Mouse (Mus musculus) ES-E14 (cell line): Measurements from ENCODE around the gene Mad1l1. TPM values are rescaled to one million over a fixed set of nuclear protein-coding genes. Genes with fewer than 3 reads are reported as not detected.

ENCODE experiments used
- DNase-seq: peaks from one replicate; pipeline ENCODE4 v3.0.0-alpha.2; 2013; ENCODE audit warnings: low read depth, low spot score
- H3K27ac ChIP-seq: 2 replicates; pipeline ENCODE4 v1.5.1; 2012; ENCODE audit warnings: low read depth, mild to moderate bottlenecking, low read length, moderate library complexity, mixed read lengths; ENCODE audit not compliant: poor library complexity, insufficient read depth, severe bottlenecking
- H3K36me3 ChIP-seq: 2 replicates; pipeline ENCODE4 v1.6.1; 2012; ENCODE audit warnings: mild to moderate bottlenecking, low read length, moderate library complexity, mixed read lengths; ENCODE audit not compliant: control insufficient read depth, poor library complexity, insufficient read depth, severe bottlenecking
- H3K4me1 ChIP-seq, 2 experiments: fragments of 150-350 bp in 1 of 2; sonication (generic) in 1 of 2; 2 replicates each; pipeline ENCODE4 v1.6.1; 2012; ENCODE audit warnings: low read length in 2 of 2, mild to moderate bottlenecking in 1 of 2, mixed read lengths in 1 of 2; ENCODE audit not compliant: control insufficient read depth in 2 of 2, insufficient read depth in 2 of 2, poor library complexity in 1 of 2
- H3K4me3 ChIP-seq, 2 experiments: fragments of 150-350 bp in 1 of 2; sonication (generic) in 1 of 2; 2 replicates each; pipeline ENCODE4 v1.5.1; 2012; ENCODE audit warnings: low read length in 2 of 2, low read depth in 1 of 2, mild to moderate bottlenecking in 1 of 2, mixed read lengths in 1 of 2; ENCODE audit not compliant: insufficient read depth in 1 of 2, poor library complexity in 1 of 2, severe bottlenecking in 1 of 2
- H3K9ac ChIP-seq: 2 replicates; pipeline ENCODE4 v1.6.1; 2012; ENCODE audit warnings: low read depth, mild to moderate bottlenecking, low read length, mixed read lengths; ENCODE audit not compliant: poor library complexity, insufficient read depth, severe bottlenecking
- H3K9me3 ChIP-seq: fragments of 150-350 bp; sonication (generic); 2 replicates; pipeline ENCODE4 v1.6.1; 2012; ENCODE audit warnings: low read depth, mild to moderate bottlenecking, low read length; ENCODE audit not compliant: control insufficient read depth, insufficient read depth
- CHD2 ChIP-seq: IDR thresholded peaks from 2 replicates; pipeline ENCODE4 v1.6.1; 2014; ENCODE audit warnings: mild to moderate bottlenecking, low read depth, low read length, inconsistent platforms
- HCFC1 ChIP-seq: IDR thresholded peaks from 2 replicates; pipeline ENCODE4 v1.6.1; 2012; ENCODE audit warnings: low read length, inconsistent platforms, borderline replicate concordance; ENCODE audit not compliant: insufficient read depth
- MAFK ChIP-seq: IDR thresholded peaks from 2 replicates; pipeline ENCODE4 v1.6.1; 2014; ENCODE audit warnings: mild to moderate bottlenecking, low read depth, low read length, inconsistent platforms; ENCODE audit not compliant: insufficient read depth
- ZC3H11A ChIP-seq: IDR thresholded peaks from 2 replicates; pipeline ENCODE4 v1.6.1; 2012; ENCODE audit warnings: low read depth, mild to moderate bottlenecking, inconsistent platforms, low read length, borderline replicate concordance
- ZNF384 ChIP-seq: IDR thresholded peaks from 2 replicates; pipeline ENCODE4 v1.6.1; 2012; ENCODE audit warnings: low read depth, low read length, inconsistent platforms
- in situ Hi-C, 2 experiments: fragments of 600-800 bp; cut with MboI; formaldehyde crosslinking; loops; one replicate each; pipeline ENCODE4 v1.15.1; 2025; ENCODE audit warnings: low sequenced_read_pairs in 2 of 2, inconsistent platforms in 1 of 2; ENCODE audit not compliant: unreplicated experiment in 2 of 2
- total RNA-seq: library from RNA; depleted of rRNA; stranded (reverse); fragments of 300-350 nt; gene quantifications from 2 replicates; pipeline ENCODE4 v1.2.3, GENCODE M21; 2012

Mad1l1 gene
- total RNA-seq, 1 experiment, result 47.2 TPM

DNA sequence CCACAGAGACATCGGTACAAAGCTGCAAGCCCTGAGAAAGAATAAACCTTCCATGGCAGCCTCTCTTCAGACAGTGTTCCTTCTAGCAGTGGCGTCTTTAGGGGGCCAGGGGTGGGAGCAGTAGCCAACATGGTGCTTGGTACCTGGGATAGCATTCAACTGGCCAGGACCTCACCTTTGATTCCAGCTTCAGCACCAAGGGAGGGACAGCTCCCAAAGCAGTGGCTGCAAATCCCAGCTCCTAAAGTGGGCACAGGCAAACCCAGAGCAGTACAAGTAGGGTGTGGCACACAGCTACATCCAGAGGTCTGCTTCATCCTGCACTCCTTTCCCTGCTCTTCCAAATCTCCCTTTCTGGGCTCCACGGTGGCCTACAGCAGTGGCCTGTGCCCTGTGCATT, 265.9 kb downstream of the Mad1l1 start:
- no peaks in the 10 kb centered on the region for H3K4me1 ChIP-seq
- H3K9ac ChIP-seq, result no peak overlapping the region
- no peak overlapping the region for H3K27ac ChIP-seq
- TF ChIP-seq MAFK (no peak), HCFC1 (no peak), CHD2 (no peak)
- H3K9me3 ChIP-seq, result no peaks in the 10 kb centered on the region
- H3K36me3 ChIP-seq, result no peaks in the 10 kb centered on the region; the same call in 1 of the 2 replicates
- H3K4me3 ChIP-seq, result no peak overlapping the region
- DNase-seq, result no peak
- in situ Hi-C loops, result no loop called here

DNA sequence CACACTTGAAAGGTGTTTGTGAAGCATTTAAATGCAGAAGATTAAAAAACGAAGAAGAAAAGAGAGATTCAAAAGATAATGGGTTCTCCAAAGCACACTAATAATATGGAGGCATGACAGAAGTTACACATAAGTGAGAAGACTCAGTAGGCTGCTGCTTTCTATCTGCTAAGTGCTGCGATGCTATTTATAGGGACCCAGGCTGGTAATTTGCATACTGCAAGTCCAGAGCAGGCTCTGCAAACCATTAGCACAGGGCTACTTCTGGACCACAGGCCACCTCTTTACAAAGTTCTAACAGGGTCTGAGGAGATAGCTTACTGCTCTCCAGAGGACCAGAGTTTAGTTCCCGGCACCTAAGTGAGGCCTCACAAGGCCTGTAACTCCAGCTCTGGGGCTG, 267.7 kb downstream of the Mad1l1 start:
- H3K36me3 ChIP-seq, result no peaks in the 10 kb centered on the region; the same call in 1 of the 2 replicates
- H3K9me3 ChIP-seq, result no peaks in the 10 kb centered on the region
- DNase-seq, result no peak
- no peak overlapping the region for H3K4me3 ChIP-seq
- H3K4me1 ChIP-seq, result no peaks in the 10 kb centered on the region
- H3K27ac ChIP-seq, result no peak overlapping the region
- no peak overlapping the region for H3K9ac ChIP-seq
- TF ChIP-seq CHD2 (no peak), ZC3H11A (no peak), MAFK (no peak), ZNF384 (no peak), HCFC1 (no peak)
- in situ Hi-C loops, result no loop called here

GRCm38 (mm10) chr5:140052405-140052804, 268.9 kb downstream of the Mad1l1 start:
- no peak overlapping the region for H3K27ac ChIP-seq
- H3K9me3 ChIP-seq, result no peaks in the 10 kb centered on the region
- H3K4me1 ChIP-seq, result no peaks in the 10 kb centered on the region
- no peak overlapping the region for H3K4me3 ChIP-seq
- TF ChIP-seq ZNF384 (no peak), MAFK (peak; percentile 94)
- no peak for DNase-seq
- no peak overlapping the region for H3K9ac ChIP-seq
- H3K36me3 ChIP-seq, result no peaks in the 10 kb centered on the region; the same call in 1 of the 2 replicates
- in situ Hi-C loops, result no loop called here

- Histone ChIP-seq H3K4me1 (0 out of 4 replicates have a peak, but pooled peaks cover 0 to 2% of the 10 kb centered on the region in 2 experiments), H3K36me3 (no peaks in the 10 kb centered on the region), H3K9ac (no peak overlapping the region), H3K27ac (no peak overlapping the region), H3K9me3 (no peaks in the 10 kb centered on the region), H3K4me3 (no peak overlapping the region)
- in situ Hi-C loops, result no loop called here
- TF ChIP-seq CHD2, result no peak
- no peak for DNase-seq
Measured at GRCm38 (mm10) chr5:140045453-140045852, 275.9 kb downstream of the Mad1l1 start.

GRCm38 (mm10) chr5:140043002-140043401, 278.4 kb downstream of the Mad1l1 start:
- Histone ChIP-seq H3K4me1 (0 out of 4 replicates have a peak, but pooled peaks cover 0 to 2% of the 10 kb centered on the region in 2 experiments), H3K9ac (no peak overlapping the region), H3K27ac (no peak overlapping the region), H3K4me3 (no peak overlapping the region), H3K9me3 (no peaks in the 10 kb centered on the region), H3K36me3 (no peaks in the 10 kb centered on the region)
- DNase-seq, result no peak
- in situ Hi-C loops, result no loop called here
- TF ChIP-seq CHD2 (no peak), HCFC1 (no peak), ZNF384 (no peak), ZC3H11A (no peak), MAFK (no peak)
